Mouse (Mus musculus) hindbrain, embryonic 13.5 days (tissue): ENCODE results near the gene Gpr15. TPM values are rescaled to one million over a fixed set of nuclear protein-coding genes. Genes with fewer than 3 reads are reported as not detected.

ENCODE experiments used
- ATAC-seq: fragments of 200-750 bp; cut with Nextera tagmentation; 2 replicates; pipeline ENCODE4 v1.8.0; 2017; ENCODE audit warnings: moderate TSS enrichment; ENCODE audit not compliant: low FRiP score
- H3K27ac ChIP-seq: fragments of 300-500 bp; sonication (generic); 2 replicates; pipeline ENCODE4 v1.5.1; 2015; ENCODE audit warnings: inconsistent platforms, mild to moderate bottlenecking, moderate library complexity
- H3K27me3 ChIP-seq: fragments of 300-500 bp; sonication (generic); 2 replicates; pipeline ENCODE4 v1.6.1; 2015; ENCODE audit warnings: mild to moderate bottlenecking, inconsistent platforms
- H3K36me3 ChIP-seq: fragments of 300-500 bp; sonication (generic); 2 replicates; pipeline ENCODE4 v1.6.1; 2015; ENCODE audit warnings: mild to moderate bottlenecking, inconsistent platforms
- H3K4me1 ChIP-seq: fragments of 300-500 bp; sonication (generic); replicated peaks from 2 replicates; pipeline ENCODE4 v1.6.1; 2015; ENCODE audit warnings: inconsistent platforms
- H3K4me2 ChIP-seq: fragments of 300-500 bp; sonication (generic); 2 replicates; pipeline ENCODE4 v1.6.1; 2015; ENCODE audit warnings: inconsistent platforms, mild to moderate bottlenecking, moderate library complexity
- H3K4me3 ChIP-seq: fragments of 300-500 bp; sonication (generic); 2 replicates; pipeline ENCODE4 v1.5.1; 2015; ENCODE audit warnings: mild to moderate bottlenecking, inconsistent platforms
- H3K9ac ChIP-seq: fragments of 300-500 bp; sonication (generic); 2 replicates; pipeline ENCODE4 v1.6.1; 2015; ENCODE audit warnings: mild to moderate bottlenecking, inconsistent platforms
- H3K9me3 ChIP-seq: fragments of 300-500 bp; sonication (generic); 2 replicates; pipeline ENCODE4 v1.6.1; 2016; ENCODE audit warnings: inconsistent platforms
- WGBS: fragments of 180-500 bp; shearing (Covaris S2); methylation state at CpG from one replicate; pipeline ENCODE4 v1.1.7; 2015; 5-methylcytosine and 5-hydroxymethylcytosine counted together
- polyA plus RNA-seq: library from polyadenylated mRNA; unstranded; fragments of >200 nt; fragmentation: Nextera tagmentation; extraction: Ambion mirVana; gene quantifications from 2 replicates; pipeline ENCODE4 v1.2.1, GENCODE M21; 2015

Gpr15 gene
- polyA plus RNA-seq, 1 experiment from 2014 or later, result not detected

GRCm38 (mm10) chr16:58715018-58715417 is 3.9 kb downstream of the Gpr15 start:
- Histone ChIP-seq H3K4me3 (no peak overlapping the region), H3K9me3 (no peaks in the 10 kb centered on the region), H3K9ac (no peak overlapping the region), H3K27me3 (no peaks in the 10 kb centered on the region), H3K36me3 (no peaks in the 10 kb centered on the region), H3K4me1 (no peaks in the 10 kb centered on the region), H3K4me2 (no peak overlapping the region), H3K27ac (no peak overlapping the region)
- ATAC-seq, result no peak
- WGBS, result 66% methylated on average over 4 of the region's 4 CpGs

- no peak overlapping the region for H3K4me3 ChIP-seq
- no peaks in the 10 kb centered on the region for H3K36me3 ChIP-seq
- H3K4me2 ChIP-seq, result no peak overlapping the region
- H3K9me3 ChIP-seq, result no peaks in the 10 kb centered on the region
- H3K27me3 ChIP-seq, result no peaks in the 10 kb centered on the region
- no peak overlapping the region for H3K9ac ChIP-seq
- H3K27ac ChIP-seq, result no peak overlapping the region
- 93% methylated on average over 1 of the region's 1 CpGs for WGBS
- H3K4me1 ChIP-seq, result no peaks in the 10 kb centered on the region
- no peak for ATAC-seq
These were observed 5.7 kb downstream of the Gpr15 start for GRCm38 (mm10) chr16:58713128-58713527.

- no peak overlapping the region for H3K4me2 ChIP-seq
- no peak overlapping the region for H3K4me3 ChIP-seq
- H3K9me3 ChIP-seq, result no peaks in the 10 kb centered on the region
- no peaks in the 10 kb centered on the region for H3K36me3 ChIP-seq
- H3K27me3 ChIP-seq, result no peaks in the 10 kb centered on the region
- no peak overlapping the region for H3K27ac ChIP-seq
- no peak overlapping the region for H3K9ac ChIP-seq
- no peaks in the 10 kb centered on the region for H3K4me1 ChIP-seq
- WGBS, result 78% methylated on average over 8 of the region's 8 CpGs
- ATAC-seq, result no peak
These were observed 6.6 kb downstream of the Gpr15 start for GRCm38 (mm10) chr16:58712221-58712620.

GRCm38 (mm10) chr16:58709536-58709935 is 9.3 kb downstream of the Gpr15 start:
- Histone ChIP-seq H3K4me3 (no peak overlapping the region), H3K27me3 (no peaks in the 10 kb centered on the region), H3K9ac (no peak overlapping the region), H3K4me1 (no peaks in the 10 kb centered on the region), H3K27ac (no peak overlapping the region), H3K36me3 (no peaks in the 10 kb centered on the region), H3K4me2 (no peak overlapping the region), H3K9me3 (no peaks in the 10 kb centered on the region)
- whole genome bisulfite sequencing, result 75% methylated on average over 4 of the region's 4 CpGs
- no peak for ATAC-seq

GRCm38 (mm10) chr16:58708601-58709475 is 10.0 kb downstream of the Gpr15 start:
- WGBS, result 80% methylated on average over 3 of the region's 3 CpGs
- ATAC-seq, result no peak
- no peaks in the 10 kb centered on the region for H3K36me3 ChIP-seq

GRCm38 (mm10) chr16:58707276-58707905 is 11.5 kb downstream of the Gpr15 start:
- no peaks in the 10 kb centered on the region for H3K36me3 ChIP-seq
- 90% methylated on average over 4 of the region's 4 CpGs for WGBS
- no peaks in the 10 kb centered on the region for H3K27me3 ChIP-seq
- no peak overlapping the region for H3K4me3 ChIP-seq
- H3K9me3 ChIP-seq, result no peaks in the 10 kb centered on the region
- ATAC-seq, result no peak
- no peak overlapping the region for H3K9ac ChIP-seq
- H3K4me2 ChIP-seq, result no peak overlapping the region
- H3K4me1 ChIP-seq, result no peaks in the 10 kb centered on the region
- no peak overlapping the region for H3K27ac ChIP-seq

More at GRCm38 (mm10) chr16:58708601-58709475, 10.0 kb downstream of the Gpr15 start:
- no peaks in the 10 kb centered on the region for H3K9me3 ChIP-seq
- H3K4me3 ChIP-seq, result no peak overlapping the region
- H3K4me2 ChIP-seq, result no peak overlapping the region
- H3K4me1 ChIP-seq, result no peaks in the 10 kb centered on the region
- H3K9ac ChIP-seq, result no peak overlapping the region
- no peak overlapping the region for H3K27ac ChIP-seq
- no peaks in the 10 kb centered on the region for H3K27me3 ChIP-seq

GRCm38 (mm10) chr16:58704999-58705398 is 13.9 kb downstream of the Gpr15 start:
- no peaks in the 10 kb centered on the region for H3K27me3 ChIP-seq

GRCm38 (mm10) chr16:58703382-58704124 is 15.3 kb downstream of the Gpr15 start:
- Histone ChIP-seq H3K4me3 (no peak overlapping the region), H3K27ac (no peak overlapping the region)
- 57% methylated on average over 10 of the region's 10 CpGs for WGBS

More at GRCm38 (mm10) chr16:58704999-58705398, 13.9 kb downstream of the Gpr15 start:
- H3K9ac ChIP-seq, result no peak overlapping the region
- H3K9me3 ChIP-seq, result no peaks in the 10 kb centered on the region
- no peaks in the 10 kb centered on the region for H3K36me3 ChIP-seq
- no peak overlapping the region for H3K27ac ChIP-seq
- no peak; the same call in 1 of the 2 replicates for ATAC-seq
- H3K4me2 ChIP-seq, result no peak overlapping the region
- no peak overlapping the region for H3K4me3 ChIP-seq
- no peaks in the 10 kb centered on the region for H3K4me1 ChIP-seq

GRCm38 (mm10) chr16:58702329-58702932 is 16.4 kb downstream of the Gpr15 start:
- Histone ChIP-seq H3K4me1 (no peaks in the 10 kb centered on the region), H3K4me3 (no peak overlapping the region), H3K27me3 (no peaks in the 10 kb centered on the region), H3K4me2 (no peak overlapping the region), H3K9ac (no peak overlapping the region), H3K36me3 (no peaks in the 10 kb centered on the region), H3K9me3 (no peaks in the 10 kb centered on the region), H3K27ac (no peak overlapping the region)
- no peak for ATAC-seq
- 88% methylated on average over 10 of the region's 10 CpGs for WGBS

More at GRCm38 (mm10) chr16:58703382-58704124, 15.3 kb downstream of the Gpr15 start:
- ATAC-seq, result no peak
- no peaks in the 10 kb centered on the region for H3K9me3 ChIP-seq
- H3K36me3 ChIP-seq, result no peaks in the 10 kb centered on the region
- H3K4me2 ChIP-seq, result no peak overlapping the region
- H3K27me3 ChIP-seq, result no peaks in the 10 kb centered on the region
- H3K9ac ChIP-seq, result no peak overlapping the region
- no peaks in the 10 kb centered on the region for H3K4me1 ChIP-seq

- Histone ChIP-seq H3K36me3 (no peaks in the 10 kb centered on the region), H3K27me3 (no peaks in the 10 kb centered on the region), H3K4me1 (no peaks in the 10 kb centered on the region), H3K4me2 (no peak overlapping the region), H3K9me3 (no peaks in the 10 kb centered on the region), H3K27ac (no peak overlapping the region), H3K9ac (no peak overlapping the region), H3K4me3 (no peak overlapping the region)
- 78% methylated on average over 6 of the region's 6 CpGs for WGBS
- ATAC-seq, result no peak
These were observed 17.1 kb downstream of the Gpr15 start for GRCm38 (mm10) chr16:58701779-58702178.

GRCm38 (mm10) chr16:58700816-58701424 is 17.9 kb downstream of the Gpr15 start:
- no peaks in the 10 kb centered on the region for H3K9me3 ChIP-seq
- 84% methylated on average over 12 of the region's 12 CpGs for WGBS
- no peak overlapping the region for H3K4me3 ChIP-seq
- no peaks in the 10 kb centered on the region for H3K4me1 ChIP-seq
- no peak overlapping the region for H3K4me2 ChIP-seq
- H3K9ac ChIP-seq, result no peak overlapping the region
- no peak for ATAC-seq
- H3K36me3 ChIP-seq, result no peaks in the 10 kb centered on the region
- no peak overlapping the region for H3K27ac ChIP-seq
- H3K27me3 ChIP-seq, result no peaks in the 10 kb centered on the region

- Histone ChIP-seq H3K9me3 (no peaks in the 10 kb centered on the region), H3K27me3 (no peaks in the 10 kb centered on the region), H3K27ac (no peak overlapping the region), H3K36me3 (no peaks in the 10 kb centered on the region), H3K9ac (no peak overlapping the region), H3K4me3 (no peak overlapping the region), H3K4me1 (no peaks in the 10 kb centered on the region), H3K4me2 (no peak overlapping the region)
- WGBS, result 84% methylated on average over 6 of the region's 6 CpGs
- ATAC-seq, result no peak
These were observed 18.7 kb downstream of the Gpr15 start for GRCm38 (mm10) chr16:58700174-58700573.
